Mouse (Mus musculus): Measurements from ENCODE around the gene Hist3h2ba. TPM values are rescaled to one million over a fixed set of nuclear protein-coding genes. Genes with fewer than 3 reads are reported as not detected.
A peak's percentile ranks its signal among the peaks of the same experiment; 100 is the strongest.

Gene Hist3h2ba
- polyA plus RNA-seq, 1 experiment from 2014 or later: 114 TPM

DNA sequence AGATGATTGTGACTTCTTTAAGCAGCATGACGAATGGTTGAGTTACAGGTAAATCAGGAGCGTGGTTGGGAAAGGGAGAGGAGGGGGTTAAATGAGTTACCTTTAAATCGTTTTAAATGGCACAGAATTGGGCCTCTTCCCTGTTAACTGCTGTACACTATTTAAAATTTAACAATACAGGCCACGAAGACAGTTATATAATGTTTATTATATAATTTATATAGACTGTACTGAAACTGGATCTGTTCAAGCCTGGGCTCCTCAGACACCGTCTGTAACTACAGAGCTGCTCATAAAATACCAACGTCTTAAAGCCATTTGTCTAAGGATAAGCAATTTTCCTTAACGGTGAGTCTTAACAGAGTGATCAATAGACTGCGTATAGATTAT is 7.1 kb downstream of the Hist3h2ba start:
- Histone ChIP-seq H3K9me3 (ENCODE audit: control insufficient read depth, low read length) (no peaks in the 10 kb centered on the region), H3K4me3 (ENCODE audit: low read depth, low read length) (peak overlapping the region; percentile 67), H3K4me1 (replicated peaks; ENCODE audit: control insufficient read depth, insufficient read depth, low read length) (peaks cover 5% of the 10 kb centered on the region), H3K27ac (ENCODE audit: low read depth, low read length) (0 out of 2 replicates have a peak overlapping the region, but pooled peaks have one; percentile 99), H3K9ac (ENCODE audit: low read depth, low read length) (peak overlapping the region; percentile 76), H3K27me3 (ENCODE audit: control insufficient read depth, insufficient read depth, low read length) (no peaks in the 10 kb centered on the region), H3K36me3 (ENCODE audit: control insufficient read depth, insufficient read depth, low read length) (no peaks in the 10 kb centered on the region), H3K4me2 (replicated peaks; ENCODE audit: low read depth, low read length) (peak overlapping the region; percentile 81)
- 46% methylated on average over 8 of the region's 8 CpGs for WGBS
- ATAC-seq (ENCODE audit: low FRiP score): no peak
- DNase-seq (ENCODE audit: low spot score): peak; percentile 10

DNA sequence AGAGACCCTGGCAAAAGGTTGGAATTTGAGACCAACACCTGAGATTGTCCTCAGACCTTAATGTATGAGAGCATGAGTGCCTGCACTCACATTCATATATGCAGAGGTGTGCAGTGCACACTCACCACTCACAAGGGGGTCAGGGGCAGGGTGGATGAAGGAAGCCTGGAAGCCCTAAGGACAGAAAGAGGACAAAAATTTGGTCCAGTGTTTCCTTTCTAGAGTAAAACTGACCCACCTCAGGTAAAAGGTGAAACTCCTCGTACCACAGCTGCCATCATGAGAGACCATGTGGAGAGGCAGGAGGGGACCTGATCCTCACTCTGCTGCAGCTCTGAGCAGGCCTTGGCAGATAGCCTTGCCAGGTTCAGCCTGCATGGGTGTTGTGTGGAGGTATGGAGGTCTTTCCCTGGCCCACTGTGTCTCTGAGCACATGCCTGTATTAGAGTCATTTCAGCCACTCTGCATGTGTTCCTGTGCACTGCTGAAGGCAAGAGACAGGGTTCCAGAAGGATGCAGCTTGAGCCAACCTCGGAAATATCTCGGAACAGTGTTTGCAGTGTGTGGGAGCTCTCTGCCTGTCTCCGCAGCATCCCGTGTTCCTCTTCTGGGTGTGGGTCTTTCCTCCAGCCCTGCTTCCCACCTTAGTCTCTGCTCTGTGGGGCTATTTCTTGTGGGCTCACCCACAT is 8.7 kb downstream of the Hist3h2ba start:
- ATAC-seq (ENCODE audit: low FRiP score) (no peak), DNase-seq (ENCODE audit: low spot score) (no peak)
- Histone ChIP-seq H3K4me2 (replicated peaks; ENCODE audit: low read depth, low read length) (peak overlapping the region; percentile 81), H3K27me3 (ENCODE audit: control insufficient read depth, insufficient read depth, low read length) (peaks cover 6% of the 10 kb centered on the region), H3K9me3 (ENCODE audit: control insufficient read depth, low read length) (no peaks in the 10 kb centered on the region), H3K36me3 (ENCODE audit: control insufficient read depth, insufficient read depth, low read length) (no peaks in the 10 kb centered on the region), H3K4me1 (replicated peaks; ENCODE audit: control insufficient read depth, insufficient read depth, low read length) (peaks cover 5% of the 10 kb centered on the region), H3K27ac (ENCODE audit: low read depth, low read length) (no peak overlapping the region), H3K4me3 (ENCODE audit: low read depth, low read length) (0 out of 2 replicates have a peak overlapping the region, but pooled peaks have one; percentile 10), H3K9ac (ENCODE audit: low read depth, low read length) (peak overlapping the region; percentile 11; the same call in 1 of the 2 replicates)
- 94% methylated on average over 5 of the region's 5 CpGs for WGBS

DNA sequence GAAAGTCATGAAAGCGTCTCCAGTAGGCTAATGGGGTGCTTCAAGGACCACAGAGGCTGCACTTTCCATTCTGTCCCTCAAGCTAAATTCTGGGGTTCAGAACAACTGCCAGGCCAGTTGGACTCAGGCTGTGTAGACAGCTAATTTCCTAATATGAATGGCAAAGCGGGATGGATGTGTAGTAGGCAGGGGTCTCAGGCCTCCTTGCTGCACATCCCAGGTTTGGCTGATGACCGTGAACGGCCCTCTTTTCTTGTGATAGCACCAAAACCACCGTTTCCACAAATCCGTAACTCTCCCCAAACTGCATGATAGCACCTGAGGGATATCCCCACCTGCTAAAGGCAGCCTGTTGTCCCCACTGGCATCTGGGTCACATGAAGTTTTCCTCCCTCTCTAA is 9.8 kb downstream of the Hist3h2ba start:
- Histone ChIP-seq H3K9me3 (ENCODE audit: control insufficient read depth, low read length) (no peaks in the 10 kb centered on the region), H3K9ac (ENCODE audit: low read depth, low read length) (no peak overlapping the region), H3K4me2 (replicated peaks; ENCODE audit: low read depth, low read length) (no peak overlapping the region), H3K4me3 (ENCODE audit: low read depth, low read length) (no peak overlapping the region), H3K36me3 (ENCODE audit: control insufficient read depth, insufficient read depth, low read length) (no peaks in the 10 kb centered on the region), H3K27me3 (ENCODE audit: control insufficient read depth, insufficient read depth, low read length) (peaks cover 6% of the 10 kb centered on the region), H3K27ac (ENCODE audit: low read depth, low read length) (no peak overlapping the region), H3K4me1 (replicated peaks; ENCODE audit: control insufficient read depth, insufficient read depth, low read length) (peaks cover 6% of the 10 kb centered on the region)
- 86% methylated on average over 6 of the region's 6 CpGs for WGBS
- DNase-seq (ENCODE audit: low spot score) (no peak), ATAC-seq (ENCODE audit: low FRiP score) (no peak)

DNA sequence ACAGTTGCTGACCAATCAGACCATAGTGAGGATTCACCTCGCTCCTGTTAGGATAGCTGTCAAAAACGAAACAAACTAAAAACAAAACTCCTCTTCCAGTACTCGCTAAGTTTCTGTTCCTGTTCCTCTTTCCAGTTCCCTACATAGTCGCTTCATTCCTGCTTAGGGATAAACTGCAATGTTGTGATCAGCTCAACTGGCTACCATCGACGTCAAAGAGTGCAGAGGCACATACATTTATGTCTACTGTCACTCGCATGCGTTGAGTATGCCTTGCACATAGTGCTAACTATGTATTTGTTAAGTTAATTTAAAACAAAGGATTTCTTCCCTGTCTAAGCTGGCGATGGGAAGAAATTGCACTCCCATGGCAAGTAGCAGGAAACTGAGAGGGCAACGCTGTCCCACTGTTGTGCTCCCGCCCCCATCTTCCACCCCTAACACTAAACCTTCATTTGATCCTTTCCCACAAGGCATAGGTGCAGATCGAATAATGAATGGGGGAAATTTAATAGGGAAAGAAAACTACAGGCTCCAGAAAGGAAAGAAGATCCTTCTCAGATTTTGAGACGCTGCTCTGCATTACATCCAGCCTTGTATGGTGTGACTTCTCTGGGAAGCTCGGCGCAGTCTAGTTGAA is 10.6 kb downstream of the Hist3h2ba start:
- Histone ChIP-seq H3K9ac (ENCODE audit: low read depth, low read length) (0 out of 2 replicates have a peak overlapping the region, but pooled peaks have one; percentile 12), H3K4me1 (replicated peaks; ENCODE audit: control insufficient read depth, insufficient read depth, low read length) (peaks cover 7% of the 10 kb centered on the region), H3K9me3 (ENCODE audit: control insufficient read depth, low read length) (no peaks in the 10 kb centered on the region), H3K27me3 (ENCODE audit: control insufficient read depth, insufficient read depth, low read length) (peaks cover 6% of the 10 kb centered on the region), H3K4me2 (replicated peaks; ENCODE audit: low read depth, low read length) (peak overlapping the region; percentile 46), H3K27ac (ENCODE audit: low read depth, low read length) (no peak overlapping the region), H3K36me3 (ENCODE audit: control insufficient read depth, insufficient read depth, low read length) (no peaks in the 10 kb centered on the region), H3K4me3 (ENCODE audit: low read depth, low read length) (peak overlapping the region; percentile 37)
- DNase-seq (ENCODE audit: low spot score) (no peak), ATAC-seq (ENCODE audit: low FRiP score) (no peak)
- 44% methylated on average over 15 of the region's 15 CpGs for WGBS

DNA sequence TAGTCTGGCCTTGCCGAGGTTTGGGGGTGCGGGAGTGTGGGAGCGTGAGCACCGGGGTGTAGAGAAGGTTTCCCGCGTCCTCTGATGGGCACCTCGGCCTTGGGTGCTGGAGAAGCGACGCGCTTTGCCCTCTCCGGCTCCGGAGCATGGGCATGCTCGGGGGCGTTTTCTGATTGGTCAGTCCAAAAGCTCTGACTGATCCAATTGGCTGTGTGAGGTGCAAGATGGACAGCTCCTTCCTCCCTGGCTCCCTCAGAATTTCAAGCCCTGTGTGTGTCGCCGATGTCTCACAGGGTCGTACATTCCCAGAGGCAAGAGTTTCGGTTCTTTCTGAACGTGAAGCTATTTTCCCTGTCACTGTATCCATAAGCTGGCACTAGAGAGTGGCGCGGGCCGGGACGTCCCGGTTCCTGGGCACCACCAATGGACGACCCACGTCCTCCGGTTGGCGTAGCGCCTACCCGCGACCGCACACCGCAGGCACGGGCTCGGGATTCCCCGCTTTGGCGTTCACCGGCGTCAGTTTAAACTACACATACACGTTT is 11.3 kb downstream of the Hist3h2ba start:
- H3K4me1 ChIP-seq (replicated peaks; ENCODE audit: control insufficient read depth, insufficient read depth, low read length): peaks cover 7% of the 10 kb centered on the region
- peak overlapping the region; percentile 48 for H3K9ac ChIP-seq (ENCODE audit: low read depth, low read length)
- no peaks in the 10 kb centered on the region for H3K36me3 ChIP-seq (ENCODE audit: control insufficient read depth, insufficient read depth, low read length)
- peak overlapping the region; percentile 46 for H3K4me2 ChIP-seq (replicated peaks; ENCODE audit: low read depth, low read length)
- peak overlapping the region; percentile 44; the same call in 1 of the 2 replicates for H3K27ac ChIP-seq (ENCODE audit: low read depth, low read length)
- ATAC-seq (ENCODE audit: low FRiP score): peak; percentile 84
- 2% methylated on average over 40 of the region's 40 CpGs for WGBS
- peak overlapping the region; percentile 37 for H3K4me3 ChIP-seq (ENCODE audit: low read depth, low read length)
- peak; percentile 82 for DNase-seq (ENCODE audit: low spot score)
- no peaks in the 10 kb centered on the region for H3K9me3 ChIP-seq (ENCODE audit: control insufficient read depth, low read length)
- peaks cover 6% of the 10 kb centered on the region for H3K27me3 ChIP-seq (ENCODE audit: control insufficient read depth, insufficient read depth, low read length)

DNA sequence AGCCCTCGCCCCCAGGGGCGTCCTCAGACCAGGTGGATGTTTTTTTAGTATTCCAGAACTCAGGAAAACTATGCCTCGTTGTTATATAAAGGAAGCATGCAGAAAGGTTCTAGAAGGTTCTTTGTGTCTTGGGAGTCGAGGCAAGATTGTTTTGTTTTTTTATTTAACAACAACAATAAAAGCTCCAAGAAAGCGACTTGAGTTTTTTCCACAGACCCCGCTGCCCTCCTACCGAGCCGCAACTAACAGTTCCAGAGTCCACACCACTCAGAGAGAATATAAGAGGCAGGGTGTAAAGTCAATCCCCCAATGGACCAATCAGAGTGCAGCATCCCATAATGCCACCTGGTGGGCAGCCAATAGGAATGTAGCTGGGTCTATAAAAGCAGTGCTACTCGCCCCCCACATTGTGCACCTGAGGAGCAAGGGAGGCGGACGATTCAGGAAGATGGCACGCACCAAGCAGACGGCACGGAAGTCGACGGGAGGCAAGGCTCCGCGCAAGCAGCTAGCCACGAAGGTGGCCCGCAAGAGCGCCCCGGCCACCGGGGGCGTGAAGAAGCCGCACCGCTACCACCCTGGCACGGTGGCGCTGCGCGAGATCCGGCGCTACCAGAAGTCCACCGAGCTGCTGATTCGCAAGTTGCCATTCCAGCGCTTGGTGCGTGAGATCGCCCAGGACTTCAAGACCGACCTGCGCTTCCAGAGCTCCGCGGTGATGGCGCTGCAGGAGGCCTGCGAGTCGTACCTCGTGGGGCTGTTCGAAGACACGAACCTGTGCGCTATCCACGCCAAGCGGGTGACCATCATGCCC is 12.9 kb downstream of the Hist3h2ba start:
- H3K27me3 ChIP-seq (ENCODE audit: control insufficient read depth, insufficient read depth, low read length): peaks cover 6% of the 10 kb centered on the region
- no peak for DNase-seq (ENCODE audit: low spot score)
- WGBS: 63% methylated on average over 50 of the region's 50 CpGs

DNA sequence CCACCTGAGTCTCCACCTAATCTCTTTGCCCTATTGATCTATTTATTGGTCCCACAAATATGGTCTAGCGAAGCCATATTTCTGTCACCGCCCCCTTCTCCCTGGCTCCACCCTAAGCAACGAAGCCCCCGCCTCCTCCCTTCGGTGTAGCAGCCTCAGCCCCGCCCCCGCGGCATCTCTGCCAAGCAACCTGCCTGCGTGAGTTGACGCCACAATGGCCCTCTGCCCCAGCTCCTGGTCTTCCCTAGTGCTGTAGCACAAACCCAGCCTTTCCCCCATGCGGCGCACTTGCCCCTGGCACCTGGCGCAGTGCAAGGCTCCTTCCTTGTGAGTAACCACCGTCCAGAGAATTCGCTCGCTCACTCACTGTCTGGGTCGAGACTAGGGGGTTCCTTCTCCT is 14.8 kb downstream of the Hist3h2ba start:
- WGBS: 44% methylated on average over 17 of the region's 17 CpGs
- peaks cover 6% of the 10 kb centered on the region for H3K27me3 ChIP-seq (ENCODE audit: control insufficient read depth, insufficient read depth, low read length)
- no peaks in the 10 kb centered on the region for H3K36me3 ChIP-seq (ENCODE audit: control insufficient read depth, insufficient read depth, low read length)
- ATAC-seq (ENCODE audit: low FRiP score) (no peak; the same call in 1 of the 2 replicates), DNase-seq (ENCODE audit: low spot score) (peak; percentile 26)
- H3K4me1 ChIP-seq (replicated peaks; ENCODE audit: control insufficient read depth, insufficient read depth, low read length): 0 out of 2 replicates have a peak, but pooled peaks cover 2% of the 10 kb centered on the region
- H3K4me2 ChIP-seq (replicated peaks; ENCODE audit: low read depth, low read length): no peak overlapping the region
- H3K4me3 ChIP-seq (ENCODE audit: low read depth, low read length): no peak overlapping the region
- H3K9ac ChIP-seq (ENCODE audit: low read depth, low read length): no peak overlapping the region
- H3K9me3 ChIP-seq (ENCODE audit: control insufficient read depth, low read length): no peaks in the 10 kb centered on the region
- H3K27ac ChIP-seq (ENCODE audit: low read depth, low read length): no peak overlapping the region

More for the DNA sequence above, 12.9 kb downstream of the Hist3h2ba start:
- Histone ChIP-seq H3K4me3 (ENCODE audit: low read depth, low read length) (no peak overlapping the region), H3K9ac (ENCODE audit: low read depth, low read length) (no peak overlapping the region), H3K9me3 (ENCODE audit: control insufficient read depth, low read length) (no peaks in the 10 kb centered on the region), H3K4me1 (replicated peaks; ENCODE audit: control insufficient read depth, insufficient read depth, low read length) (peaks cover 7% of the 10 kb centered on the region), H3K4me2 (replicated peaks; ENCODE audit: low read depth, low read length) (no peak overlapping the region), H3K27ac (ENCODE audit: low read depth, low read length) (no peak overlapping the region), H3K36me3 (ENCODE audit: control insufficient read depth, insufficient read depth, low read length) (no peaks in the 10 kb centered on the region)
- ATAC-seq (ENCODE audit: low FRiP score): no peak

DNA sequence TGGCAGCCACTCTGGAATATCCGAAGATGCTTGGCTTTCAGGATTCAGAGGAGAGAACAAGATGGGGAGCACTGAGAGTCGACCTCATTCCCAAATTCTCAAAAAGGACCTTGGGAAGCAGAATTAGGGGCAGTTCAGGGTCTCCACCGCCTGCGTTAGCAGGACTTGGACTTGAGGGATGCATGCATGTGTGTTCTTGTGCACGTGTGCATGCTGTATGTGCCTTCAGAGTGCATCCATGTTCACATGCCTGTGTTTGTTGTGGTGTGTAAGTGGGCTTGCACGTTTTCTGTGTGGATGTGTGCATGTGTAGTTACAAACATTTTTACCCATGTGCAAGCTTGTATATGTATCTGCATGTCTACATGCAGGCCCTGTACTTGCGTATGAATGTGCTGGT is 15.5 kb downstream of the Hist3h2ba start:
- no peaks in the 10 kb centered on the region for H3K9me3 ChIP-seq (ENCODE audit: control insufficient read depth, low read length)
- peaks cover 6% of the 10 kb centered on the region for H3K27me3 ChIP-seq (ENCODE audit: control insufficient read depth, insufficient read depth, low read length)
- no peak overlapping the region for H3K4me3 ChIP-seq (ENCODE audit: low read depth, low read length)
- H3K9ac ChIP-seq (ENCODE audit: low read depth, low read length): no peak overlapping the region
- DNase-seq (ENCODE audit: low spot score) (no peak), ATAC-seq (ENCODE audit: low FRiP score) (no peak)
- H3K36me3 ChIP-seq (ENCODE audit: control insufficient read depth, insufficient read depth, low read length): no peaks in the 10 kb centered on the region
- H3K27ac ChIP-seq (ENCODE audit: low read depth, low read length): no peak overlapping the region
- 0 out of 2 replicates have a peak, but pooled peaks cover 2% of the 10 kb centered on the region for H3K4me1 ChIP-seq (replicated peaks; ENCODE audit: control insufficient read depth, insufficient read depth, low read length)
- no peak overlapping the region for H3K4me2 ChIP-seq (replicated peaks; ENCODE audit: low read depth, low read length)
- WGBS: 87% methylated on average over 7 of the region's 7 CpGs
